Mouse (Mus musculus) adrenal gland, adult 8-10 months (tissue): Measurements from ENCODE around the gene Sorcs1. TPM values are rescaled to one million over a fixed set of nuclear protein-coding genes. Genes with fewer than 3 reads are reported as not detected.

ENCODE experiments used
- DNase-seq: peaks from one replicate; pipeline ENCODE4 v3.0.0; 2022
- total RNA-seq, 4 experiments: library from RNA; stranded (reverse); gene quantifications; 2 replicates each; pipeline ENCODE4 v1.2.4; 2022

Sorcs1 gene
- under 1 TPM; 0.23 to 0.52 (median 0.44) TPM for total RNA-seq

DNA sequence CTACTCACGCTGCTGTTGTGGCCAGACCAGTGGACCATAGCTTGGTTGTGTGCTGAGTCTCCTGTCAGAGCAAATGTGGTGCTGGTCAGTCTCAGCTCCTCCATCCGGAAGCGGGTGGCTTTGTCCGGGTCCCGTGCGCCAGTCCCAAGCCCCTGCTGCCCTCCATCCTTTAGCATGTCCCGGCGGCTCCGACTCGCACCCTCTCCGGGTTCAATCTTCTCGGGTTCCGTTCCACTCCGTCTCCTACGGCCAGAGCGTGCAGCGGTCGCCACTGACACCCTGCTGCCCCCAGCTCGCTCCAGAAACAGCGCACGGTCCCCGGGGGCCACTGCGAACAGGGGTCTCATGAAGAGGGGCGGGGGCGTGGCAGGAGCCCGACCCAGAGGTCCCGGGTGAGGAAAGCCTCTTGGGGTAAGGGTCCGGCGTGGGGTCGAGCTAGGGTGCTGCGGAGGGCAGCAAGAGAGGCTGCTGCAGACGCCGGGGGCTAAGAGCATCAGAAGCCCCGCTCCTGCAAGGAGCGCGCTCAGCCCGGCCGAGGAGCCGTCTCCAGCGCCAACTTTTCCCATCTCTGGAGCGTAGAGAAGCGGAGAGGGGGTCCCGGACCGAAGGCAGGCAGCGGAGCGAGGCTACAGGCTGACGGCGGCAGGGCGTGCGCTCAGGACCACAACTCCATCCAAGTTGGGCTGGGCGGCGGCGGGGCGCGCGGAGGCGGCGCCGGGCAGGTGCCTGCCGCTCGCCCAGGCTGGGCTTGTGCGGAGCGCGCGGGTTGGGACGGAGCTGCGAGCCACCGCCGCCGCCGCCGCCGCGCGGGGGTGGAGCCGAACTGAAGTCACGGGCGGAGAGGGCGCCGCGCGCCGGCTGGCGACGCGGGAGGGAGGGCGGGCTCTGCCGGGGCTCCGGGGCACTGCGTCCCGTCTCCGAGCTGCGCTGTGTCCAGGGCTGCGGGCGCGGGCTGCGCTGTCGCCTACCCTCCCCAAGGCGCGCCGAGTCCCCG, at the start of gene Sorcs1:
TSS of gene Sorcs1 (minus strand) at position 744 of the 994 bp plus-strand sequence.
- DNase-seq: peak; percentile 1

GRCm38 (mm10) chr19:50683277-50683676, 4.8 kb upstream of the Sorcs1 start:
- DNase-seq: no peak

DNA sequence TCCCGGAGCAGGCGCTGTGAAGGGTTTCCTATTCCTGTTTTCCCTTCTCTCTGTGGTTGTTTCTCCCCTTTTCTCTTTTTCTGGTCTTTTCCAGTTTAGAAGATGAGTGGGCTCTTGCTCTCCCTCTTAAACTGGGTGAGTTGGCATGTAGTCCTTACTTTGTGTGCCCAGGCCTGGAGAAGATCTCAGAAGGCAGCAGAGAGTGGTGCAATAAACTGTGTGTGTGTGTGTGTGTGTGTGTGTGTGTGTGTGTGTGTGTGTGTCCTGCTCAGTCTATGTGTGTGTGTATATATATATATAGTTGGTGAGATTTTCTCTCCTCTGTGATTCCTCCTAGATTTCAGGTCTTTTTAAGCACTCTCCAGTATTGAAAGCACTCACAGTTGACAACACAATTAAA, 500 bp upstream of the Sorcs1 start:
- no peak for DNase-seq

DNA sequence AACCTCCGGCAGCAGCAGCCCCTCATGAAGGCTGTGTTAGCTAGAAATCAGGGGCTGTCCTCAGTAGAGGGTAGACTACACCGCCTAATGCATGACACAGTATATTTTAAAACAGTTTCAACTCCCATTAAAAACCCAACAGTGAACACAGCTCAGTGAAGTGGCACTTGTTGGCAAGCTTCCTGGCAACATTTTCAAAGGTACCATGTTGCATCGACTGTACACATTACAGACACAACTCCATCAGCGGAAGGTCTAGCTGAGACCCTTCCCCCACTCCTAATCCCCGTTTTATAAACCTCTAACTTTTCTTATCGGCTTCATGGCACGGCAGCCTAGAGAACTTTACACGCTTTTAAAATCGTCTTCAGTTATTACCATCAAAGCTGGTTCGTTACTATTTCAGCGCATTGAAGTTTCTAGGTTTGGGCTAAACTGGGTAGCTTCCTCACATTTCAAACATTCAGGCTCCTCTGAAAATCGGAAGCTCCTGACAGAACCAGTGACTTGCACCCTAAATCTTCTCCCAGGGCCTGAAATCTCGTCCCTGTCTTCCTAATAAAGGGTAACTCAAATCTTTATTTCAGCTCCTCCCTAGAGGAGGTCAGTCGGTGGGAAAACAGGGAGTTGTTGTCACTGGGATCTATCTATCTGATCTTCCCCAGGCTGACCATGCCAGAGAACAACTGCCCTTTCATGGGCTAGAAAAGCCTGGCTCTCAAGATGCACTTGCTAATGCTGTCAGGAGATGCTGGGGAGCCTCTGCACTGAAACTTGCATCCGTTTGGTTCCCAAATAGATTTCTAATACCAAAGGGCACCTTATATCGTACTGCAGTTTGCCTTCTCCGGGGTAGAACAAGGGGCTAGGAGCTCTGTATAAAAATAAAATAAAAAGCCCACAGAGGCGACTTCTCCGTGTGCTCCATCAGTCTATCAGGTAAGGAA, 1.6 kb downstream of the Sorcs1 start:
- DNase-seq: no peak

GRCm38 (mm10) chr19:50674921-50675320, 3.5 kb downstream of the Sorcs1 start:
- no peak for DNase-seq

- DNase-seq: no peak
Observed at GRCm38 (mm10) chr19:50667516-50667915, 10.9 kb downstream of the Sorcs1 start.

DNA sequence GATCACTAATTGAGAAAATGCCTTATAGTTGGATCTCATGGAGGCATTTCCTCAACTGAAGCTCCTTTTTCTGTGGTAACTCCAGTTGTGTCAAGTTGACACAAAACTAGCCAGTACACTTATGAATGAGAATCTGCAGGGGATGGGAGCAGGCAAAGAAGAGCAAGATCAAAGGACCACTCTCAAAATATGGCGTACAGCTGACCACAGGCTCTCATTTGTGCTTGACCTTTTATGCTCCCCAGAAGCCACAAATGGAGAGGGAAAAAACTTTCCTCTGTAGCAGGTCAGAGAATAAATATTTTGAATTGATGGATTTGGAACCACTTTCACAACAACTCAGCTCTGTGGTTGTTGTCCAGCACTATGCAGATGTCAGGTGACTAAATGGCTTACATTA, 14.1 kb downstream of the Sorcs1 start:
- DNase-seq: no peak

- DNase-seq: no peak
Observed at GRCm38 (mm10) chr19:50659144-50659543, 19.3 kb downstream of the Sorcs1 start.

DNA sequence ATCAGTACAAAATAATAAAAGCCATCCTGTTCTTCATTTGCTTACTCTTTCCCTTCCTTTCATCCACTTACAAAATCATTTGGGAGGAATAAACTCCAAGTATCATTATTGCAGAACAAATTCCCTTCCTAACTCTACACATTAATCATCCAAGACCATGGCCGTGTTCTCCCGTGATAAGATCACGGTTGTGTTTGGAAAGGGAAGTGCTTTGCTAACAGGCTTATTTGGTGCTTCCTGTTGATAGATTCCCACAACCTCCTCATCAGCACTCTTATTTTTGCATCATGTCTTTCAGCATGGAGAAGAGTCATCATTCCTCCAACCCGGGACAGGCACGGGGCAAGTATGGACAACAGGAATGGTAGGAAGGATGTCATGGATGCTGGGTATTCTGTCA, 25.7 kb downstream of the Sorcs1 start:
- DNase-seq: no peak

GRCm38 (mm10) chr19:50643836-50644235, 34.6 kb downstream of the Sorcs1 start:
- DNase-seq: no peak

DNA sequence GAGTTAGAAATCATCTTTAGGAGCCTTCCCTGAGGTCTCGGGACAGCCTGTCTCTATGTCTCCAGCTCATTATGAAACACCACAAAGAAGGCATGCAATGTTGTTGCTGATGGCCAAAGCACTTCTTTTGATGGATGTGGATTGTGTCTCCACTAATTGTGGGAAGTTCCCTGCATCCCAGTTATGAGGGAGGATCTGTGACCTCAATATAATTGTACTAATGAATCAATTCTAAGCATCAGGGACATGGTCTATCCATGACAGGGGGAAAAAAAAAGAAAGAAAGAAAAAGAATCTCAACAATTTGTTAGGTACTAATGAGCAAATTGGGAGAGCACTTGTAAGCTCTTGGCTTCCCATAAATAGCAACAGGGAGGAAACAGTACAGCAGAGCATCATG, 36.3 kb downstream of the Sorcs1 start:
- DNase-seq: no peak

- no peak for DNase-seq
Observed at GRCm38 (mm10) chr19:50640251-50641032, 38.0 kb downstream of the Sorcs1 start.

GRCm38 (mm10) chr19:50638176-50638575, 40.3 kb downstream of the Sorcs1 start:
- DNase-seq: no peak

GRCm38 (mm10) chr19:50614013-50614412, 64.4 kb downstream of the Sorcs1 start:
- DNase-seq: no peak

DNA sequence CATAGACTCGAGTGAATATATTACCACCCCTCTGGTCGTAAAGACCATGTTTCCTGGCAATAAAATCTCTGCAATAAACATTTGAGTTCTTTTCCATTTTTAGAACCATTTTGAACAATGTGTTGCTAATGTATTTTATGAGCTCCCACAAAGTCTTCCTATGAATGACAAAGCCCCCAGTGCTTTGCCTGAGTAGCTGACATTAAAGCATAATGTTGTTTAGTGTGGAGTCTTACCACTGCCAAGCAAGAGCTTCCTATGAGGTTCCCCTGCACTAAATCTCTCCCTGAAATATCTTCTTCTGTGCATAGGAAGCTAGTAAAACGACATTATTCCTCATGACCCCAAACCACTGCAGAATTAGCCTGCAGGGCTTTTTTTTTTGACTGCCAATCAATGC, 66.8 kb downstream of the Sorcs1 start:
- no peak for DNase-seq

DNA sequence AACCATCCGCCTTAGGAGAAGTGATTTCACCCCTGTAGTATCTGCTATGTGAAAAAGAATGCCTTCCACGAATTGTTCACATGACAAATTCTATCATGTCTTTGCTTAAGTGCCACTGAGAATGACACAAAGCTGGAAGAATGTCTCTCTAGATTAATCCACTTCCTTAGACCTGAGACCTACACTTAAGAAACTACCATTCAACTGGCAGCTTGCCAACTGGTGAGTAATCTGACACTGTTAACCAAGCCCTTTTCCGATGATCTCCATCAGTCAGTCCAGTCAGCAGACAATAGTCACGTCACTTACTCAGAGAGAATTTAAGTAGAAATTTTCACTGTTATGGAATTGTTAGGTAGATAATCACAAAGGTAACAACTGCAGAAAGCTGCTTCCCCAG, 74.6 kb downstream of the Sorcs1 start:
- DNase-seq: no peak

GRCm38 (mm10) chr19:50603380-50603779, 75.1 kb downstream of the Sorcs1 start:
- no peak for DNase-seq

- no peak for DNase-seq
Observed at GRCm38 (mm10) chr19:50597300-50597699, 81.1 kb downstream of the Sorcs1 start.

DNA sequence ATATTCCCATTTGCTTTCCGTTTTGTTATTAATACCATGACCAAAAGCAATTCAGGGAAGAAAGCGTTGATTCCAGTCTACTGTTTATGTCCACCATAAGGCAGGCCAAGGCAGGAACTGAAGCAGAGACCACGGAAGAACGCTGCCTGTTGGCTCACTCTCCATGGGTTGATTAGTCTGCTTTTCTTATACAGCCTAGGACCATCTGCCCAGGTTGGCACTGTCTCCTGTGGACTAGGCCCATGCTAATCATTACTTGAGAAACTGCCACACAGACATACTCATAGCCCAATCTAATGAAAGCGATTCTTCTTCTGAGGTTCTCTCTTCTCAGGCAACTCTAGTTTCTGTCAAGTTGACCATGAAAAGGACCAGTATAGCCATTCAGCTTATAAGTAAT, 92.3 kb downstream of the Sorcs1 start:
- DNase-seq: no peak

- DNase-seq: no peak
Observed at GRCm38 (mm10) chr19:50582952-50583351, 95.5 kb downstream of the Sorcs1 start.

DNA sequence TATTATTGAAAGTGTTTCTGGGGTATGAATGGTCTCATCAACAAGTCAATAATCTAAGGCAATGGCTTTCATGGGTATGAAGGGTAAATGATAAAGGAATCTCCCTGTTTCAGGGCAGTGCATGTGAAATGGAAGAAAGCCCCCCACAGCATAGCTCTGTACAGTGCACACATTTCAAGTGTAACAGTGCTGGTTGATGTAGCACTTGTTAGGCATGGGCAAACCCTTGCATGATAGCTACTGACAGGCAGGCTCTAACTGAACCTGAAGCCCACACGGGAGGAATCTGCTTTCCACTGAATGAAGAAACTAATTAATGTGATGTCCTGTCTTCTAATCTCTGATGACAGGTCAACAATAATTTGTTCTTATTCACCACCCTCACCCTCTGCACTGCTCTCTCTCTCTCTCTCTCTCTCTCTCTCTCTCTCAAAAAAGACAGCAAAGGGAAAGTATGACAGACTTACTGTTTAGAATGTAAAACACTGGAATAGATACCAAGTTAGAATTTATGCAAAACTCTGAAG, 108.7 kb downstream of the Sorcs1 start:
- no peak for DNase-seq

GRCm38 (mm10) chr19:50566306-50566705, 112.1 kb downstream of the Sorcs1 start:
- DNase-seq: no peak
